Mouse (Mus musculus): ENCODE results near the gene Gm21972. TPM values are rescaled to one million over a fixed set of nuclear protein-coding genes. Genes with fewer than 3 reads are reported as not detected.

Gm21972 gene
- under 1 TPM in 1 of 2 experiments, not detected in 1; 0.57 TPM for total RNA-seq (2023)

GRCm38 (mm10) chr1:86133337-86133736, at the start of gene Gm21972:
Gm21972 (plus strand) TSS chr1:86133637.

GRCm38 (mm10) chr1:86111779-86112178, 21.7 kb upstream of the Gm21972 start, which contains the start of gene Htr2b:
Htr2b (minus strand) TSS chr1:86111970.

GRCm38 (mm10) chr1:86154133-86154823, 20.8 kb downstream of the Gm21972 start, which contains the start of gene Armc9:
Armc9 (plus strand) TSS chr1:86154780.

Other genes with a start within 250 kb of the Gm21972 start
- 10 to 100 TPM; 38.5 to 43.6 TPM for gene Itm2c, start 239.4 kb upstream of the Gm21972 start, total RNA-seq (2023)
- gene 4933407L21Rik, start 205.2 kb upstream of the Gm21972 start, total RNA-seq (2023), result not detected
- gene Gpr55, start 172.6 kb upstream of the Gm21972 start, total RNA-seq (2023), result under 1 TPM in 1 of 2 experiments, not detected in 1; 0.35 TPM
- not detected for gene Spata3, start 116.8 kb upstream of the Gm21972 start, total RNA-seq (2023)
- gene 2810459M11Rik, start 87.8 kb upstream of the Gm21972 start, total RNA-seq (2023), result not detected
- gene Psmd1, start 69.2 kb upstream of the Gm21972 start, total RNA-seq (2023), result 10 to 100 TPM; 45.5 to 50.1 TPM
- gene Htr2b, start 21.7 kb upstream of the Gm21972 start, total RNA-seq (2023), result not detected
- 1 to 10 TPM; 3.1 to 5.7 TPM for gene Armc9, start 21.1 kb downstream of the Gm21972 start, total RNA-seq (2023)
- not detected for gene B3gnt7, start 169.2 kb downstream of the Gm21972 start, total RNA-seq (2023)
- gene Ncl, start 225.8 kb downstream of the Gm21972 start, total RNA-seq (2023), result 100 to 1,000 TPM; 165 to 170 TPM